Mouse (Mus musculus) lung, postnatal 36 days (tissue): ENCODE data around the gene Ap1g2.

ENCODE experiments used
- DNase-seq: peaks from one replicate; pipeline ENCODE4 v3.0.0; 2022; ENCODE audit warnings: mixed read lengths

Ap1g2 gene

GRCm38 (mm10) chr14:55054191-55054749 is 52.1 kb downstream of the Ap1g2 start:
- no peak for DNase-seq

- no peak for DNase-seq
Observed at GRCm38 (mm10) chr14:55053708-55054190, 52.6 kb downstream of the Ap1g2 start.

GRCm38 (mm10) chr14:55053050-55053449 is 53.3 kb downstream of the Ap1g2 start:
- DNase-seq, result no peak

GRCm38 (mm10) chr14:55052496-55052895 is 53.9 kb downstream of the Ap1g2 start:
- peak; percentile 11 for DNase-seq
